Comparison of ENCODE assay signal across 8 mouse cellular contexts in genomic region chr5:91517480-91518301, GRCm38 (mm10). TPM values are rescaled to one million over a fixed set of nuclear protein-coding genes. Genes with fewer than 3 reads are reported as not detected.
DNase-seq lines count a peak whose midpoint lies in the region; ATAC-seq and TF ChIP-seq lines count a peak whose summit lies in the region.

Parm1 (plus strand) TSS chr5:91517615.

- no peaks in the 10 kb centered on the region for H3K27me3 ChIP-seq in MEL (ENCODE audit: control insufficient read depth in 1 of 2, insufficient read depth in 2 of 2, low read length in 2 of 2)
- H3K27me3 ChIP-seq in lung, embryonic 14.5 days (ENCODE audit: insufficient read depth, low read length), result peaks cover 12% of the 10 kb centered on the region; the same call in 1 of the 2 replicates

- H3K9me3 ChIP-seq in MEL (replicated peaks; ENCODE audit: insufficient read depth, low read length), result no peaks in the 10 kb centered on the region
- no peaks in the 10 kb centered on the region for H3K9me3 ChIP-seq in lung, embryonic 14.5 days (ENCODE audit: low read depth, low read length)

- peak; percentile 43 to 98 (median 95); a peak in 5 of 6 replicates for TF ChIP-seq CTCF in MEL (IDR thresholded peaks at IDR 0.05 in 2 of 3, conservative IDR thresholded peaks at IDR 0.05 in 1 of 3; ENCODE audit: control insufficient read depth in 1 of 3, insufficient read depth in 1 of 3, low read depth in 2 of 3, low read length in 3 of 3, poor library complexity in 1 of 3, severe bottlenecking in 1 of 3)
- TF ChIP-seq CTCF in lung, embryonic 14.5 days (IDR thresholded peaks at IDR 0.05; ENCODE audit: low read depth), result peak; percentile 84

- H3K4me3 ChIP-seq in MEL (ENCODE audit: control insufficient read depth in 1 of 2, insufficient read depth in 1 of 2, low read depth in 2 of 2, low read length in 2 of 2), result peak within 1 kb of the TSS; percentile 61 to 88
- H3K4me3 ChIP-seq in lung, embryonic 14.5 days (ENCODE audit: low read depth, low read length), result peak within 1 kb of the TSS; percentile 48

- WGBS in lung, embryonic 14.5 days, result 2% methylated on average over 47 of the region's 48 CpGs

- peak within 1 kb of the TSS; percentile 92 for H3K4me2 ChIP-seq in lung, embryonic 14.5 days

- DNase-seq in MEL (ENCODE audit: low read depth, low spot score), result peak; percentile 95
- DNase-seq in cerebellum, adult 18-20 months, result peak; percentile 49 to 50
- peak; percentile 89 for DNase-seq in forelimb bud, embryonic 11.5 days (ENCODE audit: low read depth, low spot score)
- peak; percentile 92 for DNase-seq in heart, postnatal 4 days
- peak; percentile 75 for DNase-seq in layer of hippocampus, adult 8-10 months (ENCODE audit: low spot score in 2 of 2)
- peak; percentile 96 for DNase-seq in lung, embryonic 14.5 days
- peak; percentile 83 for DNase-seq in ovary, adult 18-20 months (ENCODE audit: low spot score)
- peak; percentile 60 to 67 for DNase-seq in thymus, postnatal 10 days (ENCODE audit: low spot score in 2 of 2)

- H3K9ac ChIP-seq in MEL (ENCODE audit: control insufficient read depth, low read depth, low read length, poor library complexity, severe bottlenecking), result peak within 1 kb of the TSS; percentile 86
- H3K9ac ChIP-seq in lung, embryonic 14.5 days, result peak within 1 kb of the TSS; percentile 58; the same call in 1 of the 2 replicates

- H3K36me3 ChIP-seq in MEL (ENCODE audit: control insufficient read depth in 1 of 2, insufficient read depth in 2 of 2, low read length in 2 of 2), result peaks cover 0 to 17% of the 10 kb centered on the region in 2 experiments; a peak in 2 of 4 replicates
- H3K36me3 ChIP-seq in lung, embryonic 14.5 days (ENCODE audit: insufficient read depth), result no peaks in the 10 kb centered on the region

- peak within 1 kb of the TSS; percentile 68 for H3K27ac ChIP-seq in MEL (ENCODE audit: control insufficient read depth, low read depth, low read length)
- no peak within 1 kb of the TSS for H3K27ac ChIP-seq in lung, embryonic 14.5 days (ENCODE audit: low read depth)

- peak; percentile 94 for TF ChIP-seq RAD21 in MEL (IDR thresholded peaks at IDR 0.05; ENCODE audit: low read depth, low read length)

- H3K79me2 ChIP-seq in MEL (ENCODE audit: control insufficient read depth, insufficient read depth, low read length, poor library complexity), result peaks cover 41% of the 10 kb centered on the region

- peak; percentile 100 for ATAC-seq in lung, embryonic 14.5 days (ENCODE audit: insufficient read depth)

- TF ChIP-seq EP300 in MEL (IDR thresholded peaks at IDR 0.05; ENCODE audit: low read depth in 1 of 2, low read length in 2 of 2), result 0 out of 4 replicates have a peak, but pooled peaks of 1 of the 2 experiments have one; percentile 25

- H3K4me1 ChIP-seq in MEL (ENCODE audit: control insufficient read depth in 1 of 2, insufficient read depth in 2 of 2, low read length in 2 of 2), result peaks cover 0 to 8% of the 10 kb centered on the region in 2 experiments; a peak in 1 of 4 replicates
- H3K4me1 ChIP-seq in lung, embryonic 14.5 days (ENCODE audit: insufficient read depth), result peaks cover 7% of the 10 kb centered on the region; the same call in 1 of the 2 replicates

- peak; percentile 41 to 82; a peak in 1 of 4 replicates for TF ChIP-seq POLR2A in MEL (IDR thresholded peaks at IDR 0.05; ENCODE audit: control insufficient read depth in 1 of 2, insufficient read depth in 1 of 2, low read depth in 1 of 2, low read length in 2 of 2, poor library complexity in 1 of 2)

TF ChIP-seq in MEL, 35 proteins besides CTCF, POLR2A, EP300 and RAD21:
- TF ChIP-seq ZKSCAN1 (IDR thresholded peaks at IDR 0.05; ENCODE audit: low read depth, low read length), result no peak
- TF ChIP-seq ELF1 (IDR thresholded peaks at IDR 0.05; ENCODE audit: low read depth, low read length), result peak; percentile 24; the same call in 1 of the 2 replicates
- TF ChIP-seq ZNF384 (IDR thresholded peaks at IDR 0.05; ENCODE audit: low read depth, low read length), result no peak
- TF ChIP-seq ZMIZ1 (IDR thresholded peaks at IDR 0.05; ENCODE audit: low read depth, low read length), result peak; percentile 87
- TF ChIP-seq JUND (IDR thresholded peaks at IDR 0.05; ENCODE audit: low read depth, low read length), result no peak
- no peak; the same call in 1 of the 2 replicates for TF ChIP-seq MAX (IDR thresholded peaks at IDR 0.05; ENCODE audit: low read length)
- TF ChIP-seq POLR2AphosphoS2 (IDR thresholded peaks at IDR 0.05; ENCODE audit: low read length), result no peak
- peak; percentile 73 for TF ChIP-seq NELFE (IDR thresholded peaks at IDR 0.05; ENCODE audit: low read depth, low read length)
- no peak for TF ChIP-seq MEF2A (IDR thresholded peaks at IDR 0.05; ENCODE audit: extremely low read depth, insufficient replicate concordance, low read depth, low read length, poor library complexity, severe bottlenecking)
- no peak for TF ChIP-seq RCOR1 (IDR thresholded peaks at IDR 0.05; ENCODE audit: low read depth, low read length)
- TF ChIP-seq TBP (IDR thresholded peaks at IDR 0.05; ENCODE audit: low read depth, low read length), result 0 out of 2 replicates have a peak, but pooled peaks have one; percentile 45
- peak; percentile 97 for TF ChIP-seq SMC3 (IDR thresholded peaks at IDR 0.05; ENCODE audit: low read depth, low read length)
- TF ChIP-seq ZC3H11A (IDR thresholded peaks at IDR 0.05; ENCODE audit: low read depth, low read length), result peak; percentile 93
- TF ChIP-seq USF1 (IDR thresholded peaks at IDR 0.05; ENCODE audit: low read depth, low read length), result no peak
- TF ChIP-seq MYB (IDR thresholded peaks at IDR 0.05; ENCODE audit: low read depth, low read length), result no peak
- TF ChIP-seq GABPA (IDR thresholded peaks at IDR 0.05; ENCODE audit: low read depth, low read length), result no peak
- peak; percentile 51 for TF ChIP-seq SIN3A (IDR thresholded peaks at IDR 0.05; ENCODE audit: low read length)
- TF ChIP-seq TCF12 (IDR thresholded peaks at IDR 0.05; ENCODE audit: low read depth, low read length), result peak; percentile 78
- TF ChIP-seq BHLHE40 (IDR thresholded peaks at IDR 0.05; ENCODE audit: borderline replicate concordance, low read depth, low read length), result 0 out of 2 replicates have a peak, but pooled peaks have one; percentile 4
- no peak for TF ChIP-seq MAFK (IDR thresholded peaks at IDR 0.05; ENCODE audit: borderline replicate concordance, low read depth, low read length)
- TF ChIP-seq TAL1 (IDR thresholded peaks at IDR 0.05; ENCODE audit: low read length), result no peak
- no peak for TF ChIP-seq CHD2 (IDR thresholded peaks at IDR 0.05; ENCODE audit: low read length)
- TF ChIP-seq KAT2A (conservative IDR thresholded peaks at IDR 0.05; ENCODE audit: low read depth, low read length), result no peak; the same call in 1 of the 2 replicates
- no peak for TF ChIP-seq MXI1 (IDR thresholded peaks at IDR 0.05; ENCODE audit: low read depth, low read length)
- peak; percentile 71; the same call in 1 of the 2 replicates for TF ChIP-seq MAZ (IDR thresholded peaks at IDR 0.05; ENCODE audit: low read depth, low read length)
- no peak for TF ChIP-seq MYC (IDR thresholded peaks at IDR 0.05; ENCODE audit: low read depth, low read length)
- TF ChIP-seq USF2 (IDR thresholded peaks at IDR 0.05; ENCODE audit: borderline replicate concordance in 1 of 2, insufficient read depth in 1 of 2, low read depth in 1 of 2, low read length in 2 of 2), result no peak
- TF ChIP-seq NRF1 (IDR thresholded peaks at IDR 0.05; ENCODE audit: insufficient read depth, low read depth, low read length, poor library complexity, severe bottlenecking), result peak; percentile 58
- peak; percentile 72 for TF ChIP-seq ETS1 (IDR thresholded peaks at IDR 0.05; ENCODE audit: low read depth, low read length)
- TF ChIP-seq GATA1 (IDR thresholded peaks at IDR 0.05; ENCODE audit: low read depth, low read length), result no peak
- no peak for TF ChIP-seq POLR2AphosphoS5 (IDR thresholded peaks at IDR 0.05; ENCODE audit: borderline replicate concordance, low read depth, low read length)
- TF ChIP-seq UBTF (IDR thresholded peaks at IDR 0.05; ENCODE audit: borderline replicate concordance, insufficient read depth, low read depth, low read length), result no peak
- TF ChIP-seq E2F4 (IDR thresholded peaks at IDR 0.05; ENCODE audit: borderline replicate concordance, low read depth, low read length), result no peak
- TF ChIP-seq CHD1 (IDR thresholded peaks at IDR 0.05; ENCODE audit: low read depth, low read length), result 0 out of 2 replicates have a peak, but pooled peaks have one; percentile 26
- TF ChIP-seq HCFC1 (IDR thresholded peaks at IDR 0.05; ENCODE audit: low read depth, low read length), result 0 out of 2 replicates have a peak, but pooled peaks have one; percentile 16
TF ChIP-seq in MEL: peak in this region for 14.

RNA-seq across cellular contexts. Expression of gene Parm1, which starts in this region (rescaled TPM):
- total RNA-seq in MEL (2012; rRNA removed), result 18.5 and 19.1 TPM in 2 replicates
- 10 to 100 TPM; 41.0 to 76.1 TPM for polyA plus RNA-seq in MEL (2012; ENCODE audit: insufficient read depth in 1 of 2, insufficient read length in 2 of 2, low read depth in 1 of 2, low replicate concordance in 2 of 2, missing spikeins in 1 of 2)
- 10 to 100 TPM; 60.7 to 63.4 TPM for total RNA-seq in heart, postnatal 4 days (2021)
- 10 to 100 TPM; 41.6 to 61.3 (median 51.5) TPM for total RNA-seq in layer of hippocampus, adult 8-10 months (2022)
- 7.3 and 8.4 TPM in 2 replicates for polyA plus RNA-seq in lung, embryonic 14.5 days (2014; fragmentation: Nextera tagmentation; extraction: Ambion mirVana)
